Mouse (Mus musculus): ENCODE results near the gene Fam222b.

DNA sequence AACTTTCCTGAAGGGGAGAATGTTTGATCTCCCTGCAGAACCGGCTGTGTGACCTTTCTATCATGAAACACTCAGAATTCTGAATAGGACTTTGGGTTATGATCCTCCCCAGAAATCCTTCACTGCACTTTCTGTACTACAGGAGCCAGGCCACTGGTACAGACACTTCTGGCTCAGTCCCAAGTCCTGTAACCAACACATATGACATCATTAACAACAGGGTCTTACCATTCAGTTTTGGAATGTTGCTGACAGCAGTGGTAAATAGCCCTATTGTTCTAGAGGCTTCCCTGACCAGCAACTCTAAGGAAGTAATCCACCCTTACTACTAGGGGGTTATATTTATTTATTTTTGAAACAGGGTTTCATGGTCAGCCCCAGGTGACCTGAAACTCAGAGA, 98.7 kb downstream of the Fam222b start, which contains the start of gene Proca1:
- no peak for TF ChIP-seq POLR2A (IDR thresholded peaks at IDR 0.05; ENCODE audit: low read depth, low read length)
- no peak for TF ChIP-seq CTCF (IDR thresholded peaks at IDR 0.05; ENCODE audit: extremely low read depth, insufficient read depth, insufficient read length, insufficient replicate concordance)

Measured in spleen, adult 2 months (tissue).